Mouse (Mus musculus): ENCODE measurements around the gene Madd. TPM values are rescaled to one million over a fixed set of nuclear protein-coding genes. Genes with fewer than 3 reads are reported as not detected.

Gene Madd
- polyA plus RNA-seq, 1 experiment from 2014 or later, result 21.4 TPM

GRCm38 (mm10) chr2:91088987-91089386 lies 94.7 kb downstream of the Madd start:
- Histone ChIP-seq H3K4me3 (ENCODE audit: low read depth, low read length) (no peak overlapping the region), H3K27me3 (ENCODE audit: control insufficient read depth, insufficient read depth, low read length) (no peaks in the 10 kb centered on the region), H3K4me1 (ENCODE audit: control insufficient read depth, insufficient read depth, low read length) (no peaks in the 10 kb centered on the region), H3K9ac (ENCODE audit: low read length) (no peak overlapping the region), H3K27ac (ENCODE audit: low read depth, low read length) (no peak overlapping the region), H3K9me3 (ENCODE audit: control insufficient read depth, low read length) (no peaks in the 10 kb centered on the region), H3K4me2 (ENCODE audit: low read depth) (no peak overlapping the region), H3K36me3 (ENCODE audit: control insufficient read depth, insufficient read depth, low read length) (no peaks in the 10 kb centered on the region)
- DNase-seq (ENCODE audit: low spot score) (no peak), ATAC-seq (ENCODE audit: insufficient read depth, low FRiP score, low TSS enrichment) (no peak)
- 81% methylated on average over 9 of the region's 9 CpGs for WGBS

- WGBS, result 85% methylated on average over 9 of the region's 9 CpGs
- ATAC-seq (ENCODE audit: insufficient read depth, low FRiP score, low TSS enrichment), result no peak
Measured at GRCm38 (mm10) chr2:91087453-91087852, 96.2 kb downstream of the Madd start.

More at GRCm38 (mm10) chr2:91087453-91087852, 96.2 kb downstream of the Madd start:
- Histone ChIP-seq H3K4me1 (ENCODE audit: control insufficient read depth, insufficient read depth, low read length) (no peaks in the 10 kb centered on the region), H3K27ac (ENCODE audit: low read depth, low read length) (no peak overlapping the region), H3K36me3 (ENCODE audit: control insufficient read depth, insufficient read depth, low read length) (no peaks in the 10 kb centered on the region), H3K4me2 (ENCODE audit: low read depth) (no peak overlapping the region), H3K9me3 (ENCODE audit: control insufficient read depth, low read length) (no peaks in the 10 kb centered on the region), H3K27me3 (ENCODE audit: control insufficient read depth, insufficient read depth, low read length) (no peaks in the 10 kb centered on the region), H3K4me3 (ENCODE audit: low read depth, low read length) (no peak overlapping the region), H3K9ac (ENCODE audit: low read length) (no peak overlapping the region)
- DNase-seq (ENCODE audit: low spot score), result no peak

Other genes starting within 250 kb of the Madd start
- gene Celf1, start 243.5 kb downstream of the Madd start, polyA plus RNA-seq (2014; fragmentation: Nextera tagmentation; extraction: Ambion mirVana), result 98.7 and 109 TPM in 2 replicates
- 3.7 and 5.5 TPM in 2 replicates for gene Rapsn, start 148.2 kb downstream of the Madd start, polyA plus RNA-seq (2014; fragmentation: Nextera tagmentation; extraction: Ambion mirVana)
- 387 and 389 TPM in 2 replicates for gene Psmc3, start 129.8 kb downstream of the Madd start, polyA plus RNA-seq (2014; fragmentation: Nextera tagmentation; extraction: Ambion mirVana)
- gene Slc39a13, start 113.4 kb downstream of the Madd start, polyA plus RNA-seq (2014; fragmentation: Nextera tagmentation; extraction: Ambion mirVana), result 21.9 and 27.6 TPM in 2 replicates
- 2.8 and 4.2 TPM in 2 replicates for gene Spi1, start 101.4 kb downstream of the Madd start, polyA plus RNA-seq (2014; fragmentation: Nextera tagmentation; extraction: Ambion mirVana)
- gene Mybpc3, start 65.7 kb downstream of the Madd start, polyA plus RNA-seq (2014; fragmentation: Nextera tagmentation; extraction: Ambion mirVana), result 0.11 and 0.49 TPM in 2 replicates
- gene Nr1h3, start 19.0 kb upstream of the Madd start, polyA plus RNA-seq (2014; fragmentation: Nextera tagmentation; extraction: Ambion mirVana), result 1.1 and 1.3 TPM in 2 replicates
- 37.5 and 38.3 TPM in 2 replicates for gene Acp2, start 19.0 kb upstream of the Madd start, polyA plus RNA-seq (2014; fragmentation: Nextera tagmentation; extraction: Ambion mirVana)
- 5.8 and 6.8 TPM in 2 replicates for gene Ddb2, start 53.1 kb upstream of the Madd start, polyA plus RNA-seq (2014; fragmentation: Nextera tagmentation; extraction: Ambion mirVana)
- gene Pacsin3, start 72.1 kb upstream of the Madd start, polyA plus RNA-seq (2014; fragmentation: Nextera tagmentation; extraction: Ambion mirVana), result 21.2 and 24.0 TPM in 2 replicates
- gene Arfgap2, start 81.1 kb upstream of the Madd start, polyA plus RNA-seq (2014; fragmentation: Nextera tagmentation; extraction: Ambion mirVana), result 86.5 and 94.6 TPM in 2 replicates

Measured in neural tube, embryonic 11.5 days (tissue).